In genomic region chr4:84884539-84885270, GRCm38 (mm10) we compare ENCODE assay signal across 8 mouse cellular contexts. TPM values are rescaled to one million over a fixed set of nuclear protein-coding genes. Genes with fewer than 3 reads are reported as not detected.
DNase-seq lines count a peak whose midpoint lies in the region; ATAC-seq and TF ChIP-seq lines count a peak whose summit lies in the region.

No protein-coding gene starts in this region.

- peak; percentile 81 for ATAC-seq in lung, embryonic 15.5 days (ENCODE audit: borderline replicate concordance, extremely low read depth, low FRiP score, low TSS enrichment)

- H3K4me3 ChIP-seq in cerebellum, adult 2 months (replicated peaks; ENCODE audit: insufficient read depth, low read depth, low read length), result peak overlapping the region; percentile 65
- H3K4me3 ChIP-seq in hindbrain, embryonic 10.5 days, result peak overlapping the region; percentile 71
- peak overlapping the region; percentile 89 for H3K4me3 ChIP-seq in layer of hippocampus, adult 2 months
- H3K4me3 ChIP-seq in lung, embryonic 15.5 days, result peak overlapping the region; percentile 93

- H3K9ac ChIP-seq in lung, embryonic 15.5 days, result peak overlapping the region; percentile 93

- peak overlapping the region; percentile 69 for H3K4me2 ChIP-seq in lung, embryonic 15.5 days

- no peak for TF ChIP-seq POLR2A in cerebellum, adult 2 months (IDR thresholded peaks at IDR 0.05; ENCODE audit: borderline replicate concordance, insufficient read depth, low read length)

- peaks cover 5% of the 10 kb centered on the region; the same call in 1 of the 2 replicates for H3K9me3 ChIP-seq in hindbrain, embryonic 10.5 days
- H3K9me3 ChIP-seq in lung, embryonic 15.5 days, result no peaks in the 10 kb centered on the region

- no peaks in the 10 kb centered on the region for H3K4me1 ChIP-seq in cerebellum, adult 2 months (ENCODE audit: control insufficient read depth, insufficient read depth, low read length)
- peaks cover 16% of the 10 kb centered on the region; the same call in 1 of the 2 replicates for H3K4me1 ChIP-seq in hindbrain, embryonic 10.5 days (replicated peaks)
- H3K4me1 ChIP-seq in lung, embryonic 15.5 days, result 0 out of 2 replicates have a peak, but pooled peaks cover 3% of the 10 kb centered on the region

- WGBS in cerebellum, adult 2 months, result under 1% methylated on average over 59 of the region's 60 CpGs
- WGBS in hindbrain, embryonic 10.5 days, result 4% methylated on average over 60 of the region's 60 CpGs
- 1% methylated on average over 59 of the region's 60 CpGs for WGBS in lung, embryonic 15.5 days

- H3K36me3 ChIP-seq in hindbrain, embryonic 10.5 days, result no peaks in the 10 kb centered on the region
- no peaks in the 10 kb centered on the region for H3K36me3 ChIP-seq in lung, embryonic 15.5 days

- DNase-seq in NIH3T3 (ENCODE audit: low read depth), result peak; percentile 85
- DNase-seq in cerebellum, adult 2 months, result peak; percentile 71 to 76
- DNase-seq in forelimb bud, embryonic 11.5 days (ENCODE audit: low read depth, low spot score), result peak; percentile 44
- no peak for DNase-seq in hindbrain, embryonic 10.5 days (ENCODE audit: low spot score)
- no peak for DNase-seq in layer of hippocampus, adult 2 months (ENCODE audit: low spot score in 2 of 2)
- DNase-seq in ovary, postnatal 14 days (ENCODE audit: low spot score), result peak; percentile 51
- DNase-seq in thymus, postnatal 0 days (ENCODE audit: low spot score), result peak; percentile 20

- no peaks in the 10 kb centered on the region for H3K27me3 ChIP-seq in cerebellum, adult 2 months (ENCODE audit: control insufficient read depth, insufficient read depth, low read length)
- H3K27me3 ChIP-seq in hindbrain, embryonic 10.5 days (ENCODE audit: insufficient read depth, poor library complexity, severe bottlenecking), result peaks cover 17% of the 10 kb centered on the region
- no peaks in the 10 kb centered on the region for H3K27me3 ChIP-seq in lung, embryonic 15.5 days

- H3K27ac ChIP-seq in cerebellum, adult 2 months (ENCODE audit: insufficient read depth, low read length), result peak overlapping the region; percentile 55
- peak overlapping the region; percentile 97 for H3K27ac ChIP-seq in hindbrain, embryonic 10.5 days
- peak overlapping the region; percentile 74 for H3K27ac ChIP-seq in layer of hippocampus, adult 2 months
- peak overlapping the region; percentile 90 for H3K27ac ChIP-seq in lung, embryonic 15.5 days

- TF ChIP-seq CTCF in cerebellum, adult 2 months (IDR thresholded peaks at IDR 0.05; ENCODE audit: borderline replicate concordance, insufficient read depth, low read depth, low read length), result no peak
- TF ChIP-seq CTCF in layer of hippocampus, adult 2 months (conservative IDR thresholded peaks at IDR 0.05), result no peak

RNA-seq across cellular contexts. Expression of gene Cntln, which starts 0.6 kb away (rescaled TPM):
- polyA plus RNA-seq in cerebellum, adult 2 months (2012; rRNA removed), result 7.4 and 7.6 TPM in 2 replicates
- polyA plus RNA-seq in hindbrain, embryonic 10.5 days (2016; fragmentation: Nextera tagmentation; extraction: Ambion mirVana), result 4.4 and 5.4 TPM in 2 replicates
- total RNA-seq in layer of hippocampus, adult 2 months (2021), result 1 to 10 TPM; 7.4 to 8.1 TPM
- 13.3 and 14.3 TPM in 2 replicates for polyA plus RNA-seq in lung, embryonic 15.5 days (2015; fragmentation: Nextera tagmentation; extraction: Ambion mirVana)
- 3.9 and 5.4 TPM in 2 replicates for polyA plus RNA-seq in thymus, postnatal 0 days (2015; fragmentation: Nextera tagmentation; extraction: Ambion mirVana)

Comparison
In these comparisons a context has a peak if more than half of its experiments do, and no peak if none do; other contexts are left out.
1. DNase-seq: peak in NIH3T3 (single experiment), cerebellum, adult 2 months (2 of 2), forelimb bud, embryonic 11.5 days (single experiment), ovary, postnatal 14 days (single experiment) and thymus, postnatal 0 days (single experiment); none in hindbrain, embryonic 10.5 days (single experiment) and layer of hippocampus, adult 2 months (0 of 2).
2. Peak in every context shown above with its lines, with median percentiles within 50 percentile points of each other: H3K27ac ChIP-seq and H3K4me3 ChIP-seq.